ENCODE assay signal across 13 mouse cellular contexts in genomic region chr11:96333241-96334001, GRCm38 (mm10). TPM values are rescaled to one million over a fixed set of nuclear protein-coding genes. Genes with fewer than 3 reads are reported as not detected.
DNase-seq lines count a peak whose midpoint lies in the region; ATAC-seq and TF ChIP-seq lines count a peak whose summit lies in the region.
"Had no signal": no experiment of that assay in that cellular context is flagged by ENCODE, and none has a peak within 500 bp of the region (broad histone marks: within the 10 kb centered on the region; RNA-seq: fewer than 3 reads in every experiment).

No protein-coding gene starts in this region.

- 0 out of 2 replicates have a peak overlapping the region, but pooled peaks have one; percentile 14 for H3K27ac ChIP-seq in heart, embryonic 12.5 days (ENCODE audit: poor library complexity, severe bottlenecking)
- H3K27ac ChIP-seq in neural tube, embryonic 11.5 days (ENCODE audit: low read depth, low read length) = peak overlapping the region; percentile 100
- no peak overlapping the region for H3K27ac ChIP-seq in limb, embryonic 14.5 days (replicated peaks; ENCODE audit: low read depth, low read length)
- H3K27ac ChIP-seq in cerebellum, adult 2 months (ENCODE audit: insufficient read depth, low read length) = no peak overlapping the region
- H3K27ac ChIP-seq: macrophage had no signal

- TF ChIP-seq CTCF in cerebellum, adult 2 months (IDR thresholded peaks at IDR 0.05; ENCODE audit: borderline replicate concordance, insufficient read depth, low read depth, low read length) = no peak

- H3K4me3 ChIP-seq in heart, embryonic 12.5 days = peak overlapping the region; percentile 40
- peak overlapping the region; percentile 96 for H3K4me3 ChIP-seq in neural tube, embryonic 11.5 days (ENCODE audit: low read depth, low read length)
- peak overlapping the region; percentile 22 for H3K4me3 ChIP-seq in limb, embryonic 14.5 days (replicated peaks; ENCODE audit: low read length)
- no peak overlapping the region for H3K4me3 ChIP-seq in cerebellum, adult 2 months (replicated peaks; ENCODE audit: insufficient read depth, low read depth, low read length)
- H3K4me3 ChIP-seq: myocyte had no signal

- no peaks in the 10 kb centered on the region for H3K36me3 ChIP-seq in heart, embryonic 12.5 days
- peaks cover 8% of the 10 kb centered on the region for H3K36me3 ChIP-seq in neural tube, embryonic 11.5 days (ENCODE audit: control insufficient read depth, insufficient read depth, low read length)
- H3K36me3 ChIP-seq in limb, embryonic 14.5 days (ENCODE audit: control insufficient read depth, insufficient read depth, low read length) = no peaks in the 10 kb centered on the region

- H3K9me3 ChIP-seq in heart, embryonic 12.5 days (replicated peaks) = no peaks in the 10 kb centered on the region
- H3K9me3 ChIP-seq in neural tube, embryonic 11.5 days (ENCODE audit: control insufficient read depth, low read length) = no peaks in the 10 kb centered on the region
- H3K9me3 ChIP-seq in limb, embryonic 14.5 days (ENCODE audit: control insufficient read depth, low read length) = no peaks in the 10 kb centered on the region

- 0 out of 2 replicates have a peak, but pooled peaks cover 6% of the 10 kb centered on the region for H3K4me1 ChIP-seq in heart, embryonic 12.5 days (replicated peaks)
- peaks cover 91% of the 10 kb centered on the region for H3K4me1 ChIP-seq in neural tube, embryonic 11.5 days (ENCODE audit: control insufficient read depth, insufficient read depth, low read length)
- H3K4me1 ChIP-seq in limb, embryonic 14.5 days (ENCODE audit: control insufficient read depth, insufficient read depth, low read length) = no peaks in the 10 kb centered on the region
- H3K4me1 ChIP-seq in cerebellum, adult 2 months (ENCODE audit: control insufficient read depth, insufficient read depth, low read length) = no peaks in the 10 kb centered on the region

- intact Hi-C loops in heart, postnatal 36 days (cut with DNase I) = no loop called here

- no peak for TF ChIP-seq POLR2A in limb, embryonic 14.5 days (IDR thresholded peaks at IDR 0.05; ENCODE audit: borderline replicate concordance, extremely low read depth, insufficient read depth, insufficient read length)
- TF ChIP-seq POLR2A in cerebellum, adult 2 months (IDR thresholded peaks at IDR 0.05; ENCODE audit: borderline replicate concordance, insufficient read depth, low read length) = no peak

- peak overlapping the region; percentile 62 for H3K4me2 ChIP-seq in heart, embryonic 12.5 days
- peak overlapping the region; percentile 100 for H3K4me2 ChIP-seq in neural tube, embryonic 11.5 days (ENCODE audit: low read depth)
- peak overlapping the region; percentile 37 for H3K4me2 ChIP-seq in limb, embryonic 14.5 days (replicated peaks; ENCODE audit: low read depth, low read length, severe bottlenecking)

- DNase-seq in heart, postnatal 36 days = no peak
- DNase-seq in neural tube, embryonic 11.5 days (ENCODE audit: low spot score) = peak; percentile 65
- no peak for DNase-seq in neural tube, embryonic 10.5 days (ENCODE audit: extremely low spot score, low spot score)
- no peak for DNase-seq in limb, embryonic 14.5 days (ENCODE audit: low spot score)
- no peak for DNase-seq in thymus, postnatal 0 days (ENCODE audit: low spot score)
- DNase-seq in cerebellum, adult 2 months = no peak
- no peak for DNase-seq in urinary bladder, postnatal 25 days (ENCODE audit: low spot score)

- 11% methylated on average over 17 of the region's 17 CpGs for WGBS in heart, embryonic 12.5 days
- WGBS in neural tube, embryonic 11.5 days = 4% methylated on average over 17 of the region's 17 CpGs
- WGBS in limb, embryonic 14.5 days = 12% methylated on average over 17 of the region's 17 CpGs
- WGBS in cerebellum, adult 2 months = 4% methylated on average over 17 of the region's 17 CpGs

- ATAC-seq in heart, embryonic 12.5 days (ENCODE audit: insufficient number of reproducible peaks, low FRiP score) = no peak
- no peak for ATAC-seq in neural tube, embryonic 11.5 days (ENCODE audit: insufficient read depth, low FRiP score, low TSS enrichment)
- ATAC-seq in limb, embryonic 14.5 days (ENCODE audit: low FRiP score, low read depth) = no peak

- H3K27me3 ChIP-seq in heart, embryonic 12.5 days (replicated peaks) = peaks cover 100% of the 10 kb centered on the region
- H3K27me3 ChIP-seq in neural tube, embryonic 11.5 days (ENCODE audit: control insufficient read depth, insufficient read depth, low read length) = no peaks in the 10 kb centered on the region
- H3K27me3 ChIP-seq in limb, embryonic 14.5 days (ENCODE audit: control insufficient read depth, insufficient read depth, low read length) = peaks cover 98% of the 10 kb centered on the region
- H3K27me3 ChIP-seq in cerebellum, adult 2 months (ENCODE audit: control insufficient read depth, insufficient read depth, low read length) = peaks cover 5% of the 10 kb centered on the region; the same call in 1 of the 2 replicates

- peak overlapping the region; percentile 57 for H3K9ac ChIP-seq in heart, embryonic 12.5 days
- H3K9ac ChIP-seq in neural tube, embryonic 11.5 days (ENCODE audit: low read length) = peak overlapping the region; percentile 100
- peak overlapping the region; percentile 31; the same call in 1 of the 2 replicates for H3K9ac ChIP-seq in limb, embryonic 14.5 days (ENCODE audit: low read depth, low read length, severe bottlenecking)

RNA-seq across cellular contexts. Expression of gene Hoxb3, which starts 10.3 kb away (rescaled TPM):
- 0.45 and 0.86 TPM in 2 replicates for polyA plus RNA-seq in heart, embryonic 12.5 days (2016; fragmentation: Nextera tagmentation; extraction: Ambion mirVana)
- total RNA-seq in heart, postnatal 36 days (2021) = under 1 TPM; 0.42 to 0.68 TPM
- polyA plus RNA-seq in neural tube, embryonic 11.5 days (2014; fragmentation: Nextera tagmentation; extraction: Ambion mirVana) = 10.3 and 14.2 TPM in 2 replicates
- polyA plus RNA-seq in limb, embryonic 14.5 days (2012; rRNA removed) = 4.9 and 5.4 TPM in 2 replicates
- polyA plus RNA-seq in limb, embryonic 14.5 days (2014; fragmentation: Nextera tagmentation; extraction: Ambion mirVana) = 0.18 and 0.69 TPM in 2 replicates
- polyA plus RNA-seq in thymus, postnatal 0 days (2015; fragmentation: Nextera tagmentation; extraction: Ambion mirVana) = 0.18 and 0.30 TPM in 2 replicates
- polyA plus RNA-seq in cerebellum, adult 2 months (2012; rRNA removed) = 5.4 and 5.5 TPM in 2 replicates
- total RNA-seq: layer of hippocampus, adult 8-10 months had no signal
- polyA plus RNA-seq: C2C12, myocyte had no signal

RNA-seq across cellular contexts. Expression of gene Hoxb4, which starts 15.4 kb away (rescaled TPM):
- 0.19 and 0.32 TPM in 2 replicates for polyA plus RNA-seq in heart, embryonic 12.5 days (2016; fragmentation: Nextera tagmentation; extraction: Ambion mirVana)
- under 1 TPM; 0.51 to 0.53 TPM for total RNA-seq in heart, postnatal 36 days (2021)
- polyA plus RNA-seq in neural tube, embryonic 11.5 days (2014; fragmentation: Nextera tagmentation; extraction: Ambion mirVana) = 3.1 and 3.8 TPM in 2 replicates
- 2.3 and 2.5 TPM in 2 replicates for polyA plus RNA-seq in limb, embryonic 14.5 days (2012; rRNA removed)
- polyA plus RNA-seq in limb, embryonic 14.5 days (2014; fragmentation: Nextera tagmentation; extraction: Ambion mirVana) = 0.17 and 0.28 TPM in 2 replicates
- 0.09 and 0.20 TPM in 2 replicates for polyA plus RNA-seq in thymus, postnatal 0 days (2015; fragmentation: Nextera tagmentation; extraction: Ambion mirVana)
- polyA plus RNA-seq in cerebellum, adult 2 months (2012; rRNA removed) = 1.5 TPM in 2 replicates
- polyA plus RNA-seq: myocyte had no signal

RNA-seq across cellular contexts. Expression of gene Hoxb2, which starts 16.9 kb away (rescaled TPM):
- 4.0 TPM in 2 replicates for polyA plus RNA-seq in heart, embryonic 12.5 days (2016; fragmentation: Nextera tagmentation; extraction: Ambion mirVana)
- total RNA-seq in heart, postnatal 36 days (2021) = 1 to 10 TPM in 1 of 2 experiments, under 1 TPM in 1; 0.51 to 1.1 TPM
- polyA plus RNA-seq in neural tube, embryonic 11.5 days (2014; fragmentation: Nextera tagmentation; extraction: Ambion mirVana) = 88.2 and 89.0 TPM in 2 replicates
- polyA plus RNA-seq in limb, embryonic 14.5 days (2012; rRNA removed) = 9.6 and 9.9 TPM in 2 replicates
- polyA plus RNA-seq in limb, embryonic 14.5 days (2014; fragmentation: Nextera tagmentation; extraction: Ambion mirVana) = 4.2 and 5.8 TPM in 2 replicates
- 1.3 and 1.4 TPM in 2 replicates for polyA plus RNA-seq in thymus, postnatal 0 days (2015; fragmentation: Nextera tagmentation; extraction: Ambion mirVana)
- polyA plus RNA-seq in cerebellum, adult 2 months (2012; rRNA removed) = 4.2 and 4.7 TPM in 2 replicates
- total RNA-seq: layer of hippocampus, adult 8-10 months had no signal
- polyA plus RNA-seq: C2C12, macrophage, myocyte had no signal

RNA-seq across cellular contexts. Expression of gene Hoxb5, which starts 30.3 kb away (rescaled TPM):
- polyA plus RNA-seq in heart, embryonic 12.5 days (2016; fragmentation: Nextera tagmentation; extraction: Ambion mirVana) = 0.14 and 1.9 TPM in 2 replicates
- under 1 TPM; 0.19 to 0.22 TPM for total RNA-seq in heart, postnatal 36 days (2021)
- 49.0 and 49.1 TPM in 2 replicates for polyA plus RNA-seq in neural tube, embryonic 11.5 days (2014; fragmentation: Nextera tagmentation; extraction: Ambion mirVana)
- 1.8 TPM in 2 replicates for polyA plus RNA-seq in limb, embryonic 14.5 days (2012; rRNA removed)
- polyA plus RNA-seq in limb, embryonic 14.5 days (2014; fragmentation: Nextera tagmentation; extraction: Ambion mirVana) = 0.51 and 0.85 TPM in 2 replicates
- 0.15 and 0.16 TPM in 2 replicates for polyA plus RNA-seq in thymus, postnatal 0 days (2015; fragmentation: Nextera tagmentation; extraction: Ambion mirVana)
- polyA plus RNA-seq in cerebellum, adult 2 months (2012; rRNA removed) = 6.8 and 9.3 TPM in 2 replicates
- total RNA-seq: layer of hippocampus, adult 8-10 months had no signal
- polyA plus RNA-seq: C2C12, macrophage, myocyte had no signal

RNA-seq across cellular contexts. Expression of gene Hoxb1, which starts 32.1 kb away (rescaled TPM):
- polyA plus RNA-seq in heart, embryonic 12.5 days (2016; fragmentation: Nextera tagmentation; extraction: Ambion mirVana) = not detected in 2 replicates
- not detected for total RNA-seq in heart, postnatal 36 days (2021)
- 15.7 and 17.2 TPM in 2 replicates for polyA plus RNA-seq in neural tube, embryonic 11.5 days (2014; fragmentation: Nextera tagmentation; extraction: Ambion mirVana)
- polyA plus RNA-seq in limb, embryonic 14.5 days (2012; rRNA removed) = 0.11 TPM in 1 of 2 replicates, not detected in the other
- not detected in 2 replicates for polyA plus RNA-seq in limb, embryonic 14.5 days (2014; fragmentation: Nextera tagmentation; extraction: Ambion mirVana)
- polyA plus RNA-seq in thymus, postnatal 0 days (2015; fragmentation: Nextera tagmentation; extraction: Ambion mirVana) = not detected in 2 replicates
- 0.06 TPM in 1 of 2 replicates, not detected in the other for polyA plus RNA-seq in cerebellum, adult 2 months (2012; rRNA removed)
- total RNA-seq: gastrocnemius, adult 8-10 months; layer of hippocampus, adult 8-10 months had no signal
- polyA plus RNA-seq: C2C12, macrophage, myocyte had no signal

Comparison
In these comparisons a context has a peak if more than half of its experiments do, and no peak if none do; other contexts are left out.
1. H3K27ac ChIP-seq: peak in heart, embryonic 12.5 days (single experiment) and neural tube, embryonic 11.5 days (single experiment); none in limb, embryonic 14.5 days (single experiment) and cerebellum, adult 2 months (single experiment).
2. H3K4me2 ChIP-seq: peak in every context shown above with its lines; median percentile 100 in neural tube, embryonic 11.5 days; 62 in heart, embryonic 12.5 days; 37 in limb, embryonic 14.5 days.
3. H3K9ac ChIP-seq: peak in every context shown above with its lines; median percentile 100 in neural tube, embryonic 11.5 days; 57 in heart, embryonic 12.5 days; 31 in limb, embryonic 14.5 days.